Mouse (Mus musculus) erythroblast, embryonic 14.5 days (primary cell): Measurements from ENCODE around the gene Aak1. TPM values are rescaled to one million over a fixed set of nuclear protein-coding genes. Genes with fewer than 3 reads are reported as not detected.

Source experiments
- H3K27me3 ChIP-seq: 2 replicates; pipeline ENCODE4 v1.6.1; 2012; ENCODE audit warnings: inconsistent platforms; ENCODE audit not compliant: control insufficient read depth
- H3K36me3 ChIP-seq: 2 replicates; pipeline ENCODE4 v1.6.1; 2012; ENCODE audit warnings: mild to moderate bottlenecking, inconsistent platforms; ENCODE audit not compliant: control insufficient read depth
- H3K4me1 ChIP-seq: 2 replicates; pipeline ENCODE4 v1.6.1; 2012; ENCODE audit warnings: inconsistent platforms; ENCODE audit not compliant: control insufficient read depth
- H3K4me3 ChIP-seq: replicated peaks from 2 replicates; pipeline ENCODE3; 2012; ENCODE audit warnings: moderate library complexity, mild to moderate bottlenecking, inconsistent platforms
- H3K9me3 ChIP-seq: 2 replicates; pipeline ENCODE4 v1.6.1; 2012; ENCODE audit warnings: low read length, inconsistent platforms, mixed read lengths; ENCODE audit not compliant: control insufficient read depth
- GATA1 ChIP-seq: IDR thresholded peaks from 2 replicates; pipeline ENCODE4 v1.6.1; 2012; ENCODE audit warnings: low read length, inconsistent platforms, mixed read lengths
- TAL1 ChIP-seq: IDR thresholded peaks from 3 replicates; pipeline ENCODE4 v1.6.1; 2012; ENCODE audit warnings: low read length, inconsistent platforms, mixed read lengths
- polyA plus RNA-seq: library from polyadenylated mRNA; stranded (reverse); fragments of >175 nt; gene quantifications from 2 replicates; pipeline ENCODE4 v1.2.3, GENCODE M21; 2012

Gene Aak1
- polyA plus RNA-seq, 1 experiment, result 0.71 TPM

DNA sequence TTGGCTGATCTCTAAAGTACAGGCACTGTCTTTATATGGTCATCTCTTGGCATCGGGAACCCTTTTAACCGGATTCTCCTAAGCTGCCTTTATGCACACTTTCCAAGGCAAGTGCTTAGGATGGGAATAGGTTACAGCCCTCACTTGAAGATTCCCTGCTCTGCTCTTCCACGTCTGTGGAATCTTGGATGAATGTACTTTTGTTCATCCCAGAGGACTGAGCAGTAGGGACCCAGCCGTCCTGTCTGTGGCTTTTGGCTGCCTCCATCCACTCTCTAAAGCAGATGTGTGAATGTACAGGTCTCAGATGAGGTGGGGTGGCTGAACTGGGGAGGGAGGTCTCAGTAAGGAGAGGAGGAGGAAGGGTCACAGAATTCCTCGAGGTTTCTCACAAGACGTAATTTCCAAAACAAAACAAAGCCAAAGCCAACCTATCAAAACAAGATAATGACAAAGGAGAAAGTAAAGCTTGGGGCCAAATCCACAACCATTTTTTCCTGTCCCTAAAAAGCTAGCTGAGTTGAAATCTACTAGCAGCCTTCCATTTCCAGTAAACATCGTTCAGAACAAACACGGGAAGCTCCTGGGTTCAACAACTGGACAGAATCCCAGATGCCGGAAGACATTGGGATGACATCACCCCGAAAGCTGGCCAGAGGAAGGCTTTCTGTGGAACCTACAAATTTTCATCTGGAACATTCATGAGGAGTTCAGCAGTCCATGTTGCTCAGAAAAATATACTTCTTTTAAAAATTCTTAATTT lies 18.4 kb upstream of the Aak1 start:
- Histone ChIP-seq H3K4me3 (no peak overlapping the region), H3K36me3 (no peaks in the 10 kb centered on the region), H3K27me3 (no peaks in the 10 kb centered on the region), H3K9me3 (no peaks in the 10 kb centered on the region), H3K4me1 (peaks cover 5% of the 10 kb centered on the region; the same call in 1 of the 2 replicates)
- TF ChIP-seq GATA1 (no peak), TAL1 (no peak)

DNA sequence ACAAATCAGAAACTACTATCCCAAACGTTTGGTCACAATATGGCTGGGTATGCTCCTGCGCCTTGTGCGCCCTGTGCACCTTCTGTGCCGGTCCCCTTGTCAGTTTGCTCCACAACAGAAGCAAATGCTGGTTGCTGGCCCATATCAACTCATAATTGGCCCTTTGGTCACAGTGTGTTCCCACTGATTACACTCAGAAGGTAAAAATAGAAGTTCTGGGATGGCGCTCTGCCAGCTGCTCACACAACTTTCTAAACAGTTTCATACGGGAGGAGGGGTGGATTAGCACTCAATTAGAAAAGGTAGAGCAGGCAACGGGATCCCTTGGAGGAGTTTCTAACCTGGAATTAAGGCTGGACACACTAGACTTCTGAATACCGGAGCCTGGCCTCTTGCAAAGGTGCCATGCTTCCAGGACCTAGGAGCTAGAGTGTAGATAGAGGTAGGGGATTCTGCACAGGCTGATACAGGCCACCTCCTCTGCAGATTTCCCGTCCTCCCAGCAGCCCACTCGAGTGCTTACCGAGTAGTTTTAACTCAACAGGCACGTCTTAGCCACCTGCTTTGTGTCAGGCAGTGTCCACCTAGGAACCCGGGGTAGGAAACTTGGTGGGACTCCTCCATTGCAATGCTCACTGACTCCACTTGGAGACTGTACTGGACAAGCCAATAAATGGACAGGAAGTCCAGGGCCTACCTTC lies 16.4 kb upstream of the Aak1 start:
- Histone ChIP-seq H3K27me3 (no peaks in the 10 kb centered on the region), H3K4me3 (no peak overlapping the region), H3K4me1 (peaks cover 5% of the 10 kb centered on the region; the same call in 1 of the 2 replicates), H3K36me3 (no peaks in the 10 kb centered on the region), H3K9me3 (no peaks in the 10 kb centered on the region)
- TF ChIP-seq GATA1 (no peak), TAL1 (no peak)

DNA sequence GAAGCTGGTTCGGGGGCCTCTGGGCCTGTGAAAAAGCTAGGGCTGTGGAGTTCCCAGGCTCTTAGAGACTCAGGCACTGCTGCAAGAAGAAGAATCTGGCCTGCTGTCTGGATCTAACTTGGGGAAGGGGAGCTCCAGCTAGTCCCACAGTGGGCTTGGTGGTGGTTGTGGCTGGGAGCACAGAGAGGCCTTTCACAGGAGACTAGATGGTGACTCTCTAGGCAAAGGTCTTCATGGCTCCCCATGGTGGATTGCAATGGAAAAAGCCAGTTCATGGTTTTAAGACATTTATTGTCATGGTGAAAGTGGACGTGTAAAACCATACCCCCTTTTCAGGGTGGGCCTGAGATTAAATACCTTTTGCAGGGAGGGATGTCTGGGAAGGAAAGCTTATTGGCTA lies 10.2 kb upstream of the Aak1 start:
- H3K4me3 ChIP-seq, result no peak overlapping the region
- TF ChIP-seq TAL1 (no peak), GATA1 (no peak)
- no peaks in the 10 kb centered on the region for H3K36me3 ChIP-seq
- no peaks in the 10 kb centered on the region for H3K9me3 ChIP-seq
- H3K4me1 ChIP-seq, result no peaks in the 10 kb centered on the region; the same call in 1 of the 2 replicates
- no peaks in the 10 kb centered on the region for H3K27me3 ChIP-seq

DNA sequence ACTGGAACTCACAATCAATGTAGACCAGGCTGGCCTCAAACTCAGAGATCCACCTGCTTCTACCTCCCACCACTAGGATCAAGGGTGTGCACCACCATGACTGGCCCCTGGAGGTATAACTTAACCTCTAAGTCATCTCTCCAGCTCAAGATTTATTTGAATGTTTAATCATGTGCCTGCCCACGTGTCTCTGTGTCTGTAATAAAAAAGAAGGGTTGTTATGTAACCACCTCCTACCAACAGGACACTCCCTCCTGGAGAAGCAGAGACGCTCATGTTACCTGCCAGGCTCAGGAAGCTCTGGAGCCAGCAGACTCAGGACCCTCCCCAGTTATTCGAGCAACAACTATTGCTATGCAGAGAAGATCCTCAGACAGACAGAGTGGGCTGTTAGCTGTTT lies 7.4 kb upstream of the Aak1 start:
- no peak overlapping the region for H3K4me3 ChIP-seq
- no peaks in the 10 kb centered on the region for H3K27me3 ChIP-seq
- H3K4me1 ChIP-seq, result no peaks in the 10 kb centered on the region; the same call in 1 of the 2 replicates
- H3K9me3 ChIP-seq, result no peaks in the 10 kb centered on the region
- H3K36me3 ChIP-seq, result no peaks in the 10 kb centered on the region
- TF ChIP-seq GATA1, result no peak
- TF ChIP-seq TAL1, result no peak

DNA sequence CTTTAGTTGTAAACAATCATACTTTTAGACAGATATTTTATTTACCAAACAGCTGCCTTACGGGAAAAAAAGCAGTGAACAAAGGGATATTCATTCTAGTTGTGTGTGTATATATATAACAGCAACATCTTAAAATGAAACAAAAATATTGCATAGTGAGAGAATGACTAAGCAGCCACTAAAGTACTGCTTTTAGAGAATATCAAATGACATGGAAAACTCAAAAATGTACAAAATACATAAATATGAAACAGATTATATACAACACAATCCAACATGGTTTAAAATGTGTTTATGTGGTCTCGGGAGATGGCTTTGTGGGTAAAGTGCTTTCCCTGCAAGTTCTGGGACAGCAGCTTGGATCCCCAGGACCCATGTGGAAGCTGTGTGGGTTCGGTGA lies 5.7 kb upstream of the Aak1 start:
- TF ChIP-seq TAL1 (no peak), GATA1 (no peak)
- H3K36me3 ChIP-seq, result no peaks in the 10 kb centered on the region
- no peak overlapping the region for H3K4me3 ChIP-seq
- no peaks in the 10 kb centered on the region for H3K27me3 ChIP-seq
- no peaks in the 10 kb centered on the region for H3K9me3 ChIP-seq
- H3K4me1 ChIP-seq, result peaks cover 11% of the 10 kb centered on the region

DNA sequence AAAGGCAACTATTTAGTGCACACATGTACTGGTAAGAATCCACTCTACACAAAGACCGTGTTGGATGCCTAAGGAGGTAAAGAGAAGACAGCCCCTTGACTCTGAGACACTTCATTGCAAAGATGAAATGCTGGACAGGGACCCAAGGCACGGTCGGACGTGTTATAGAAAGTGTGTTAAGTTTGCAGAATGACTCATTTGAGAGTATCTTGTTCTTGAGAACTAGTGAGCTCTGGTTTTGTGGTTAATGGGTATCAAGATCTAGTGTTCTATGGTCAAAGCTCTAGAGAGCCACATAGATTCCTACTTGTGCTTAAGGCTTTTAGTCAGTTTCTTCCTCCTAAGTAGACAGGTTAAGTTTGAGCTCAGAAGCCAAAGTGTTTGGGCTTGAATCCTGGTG lies 2.9 kb upstream of the Aak1 start:
- Histone ChIP-seq H3K4me3 (no peak overlapping the region), H3K4me1 (peaks cover 30% of the 10 kb centered on the region), H3K36me3 (peaks cover 2% of the 10 kb centered on the region; the same call in 1 of the 2 replicates), H3K9me3 (no peaks in the 10 kb centered on the region), H3K27me3 (no peaks in the 10 kb centered on the region)
- TF ChIP-seq TAL1, result no peak
- no peak for TF ChIP-seq GATA1

DNA sequence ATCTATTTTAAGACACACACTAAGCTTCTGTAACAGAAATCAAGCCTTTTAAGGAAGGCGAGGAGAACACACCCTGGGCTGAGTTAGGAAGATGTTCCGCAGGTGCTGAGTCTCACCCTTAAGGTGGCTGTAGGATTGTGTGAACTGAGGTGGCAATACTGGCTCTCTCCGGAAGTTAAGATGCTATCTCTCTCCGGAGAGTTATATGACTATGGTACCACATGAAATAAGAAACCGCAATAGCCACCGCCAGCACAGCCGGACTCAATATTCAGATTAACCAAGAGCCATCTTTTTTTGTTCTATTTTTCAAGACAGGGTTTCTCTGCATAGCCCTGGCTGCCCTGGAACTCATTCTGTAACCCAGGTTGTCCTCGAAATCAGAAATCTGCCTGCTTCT lies 1.5 kb upstream of the Aak1 start:
- Histone ChIP-seq H3K4me3 (no peak overlapping the region), H3K27me3 (no peaks in the 10 kb centered on the region), H3K36me3 (peaks cover 7% of the 10 kb centered on the region), H3K9me3 (no peaks in the 10 kb centered on the region), H3K4me1 (peaks cover 42% of the 10 kb centered on the region)
- TF ChIP-seq GATA1 (no peak), TAL1 (no peak)

DNA sequence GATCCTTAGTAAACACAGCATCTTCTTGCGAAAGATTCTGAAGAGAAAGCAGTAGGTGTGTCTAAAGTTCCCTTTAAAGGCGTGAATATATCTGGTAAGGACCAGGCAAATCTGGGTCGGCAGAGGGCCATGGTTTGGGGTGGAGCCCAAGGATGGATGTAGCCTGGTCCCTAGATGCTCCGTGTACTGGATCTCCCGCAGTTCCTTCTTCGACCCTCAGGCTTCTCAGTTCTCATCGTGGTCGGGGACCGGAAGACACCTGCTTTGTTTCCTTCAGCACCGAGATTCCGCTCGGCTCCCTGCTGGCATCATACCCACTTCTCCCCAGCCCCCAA lies 770 bp upstream of the Aak1 start:
- peak overlapping the region; percentile 93 for H3K4me3 ChIP-seq
- H3K9me3 ChIP-seq, result no peaks in the 10 kb centered on the region
- H3K4me1 ChIP-seq, result peaks cover 48% of the 10 kb centered on the region
- H3K36me3 ChIP-seq, result peaks cover 11% of the 10 kb centered on the region
- TF ChIP-seq TAL1, result no peak
- TF ChIP-seq GATA1, result no peak
- no peaks in the 10 kb centered on the region for H3K27me3 ChIP-seq

DNA sequence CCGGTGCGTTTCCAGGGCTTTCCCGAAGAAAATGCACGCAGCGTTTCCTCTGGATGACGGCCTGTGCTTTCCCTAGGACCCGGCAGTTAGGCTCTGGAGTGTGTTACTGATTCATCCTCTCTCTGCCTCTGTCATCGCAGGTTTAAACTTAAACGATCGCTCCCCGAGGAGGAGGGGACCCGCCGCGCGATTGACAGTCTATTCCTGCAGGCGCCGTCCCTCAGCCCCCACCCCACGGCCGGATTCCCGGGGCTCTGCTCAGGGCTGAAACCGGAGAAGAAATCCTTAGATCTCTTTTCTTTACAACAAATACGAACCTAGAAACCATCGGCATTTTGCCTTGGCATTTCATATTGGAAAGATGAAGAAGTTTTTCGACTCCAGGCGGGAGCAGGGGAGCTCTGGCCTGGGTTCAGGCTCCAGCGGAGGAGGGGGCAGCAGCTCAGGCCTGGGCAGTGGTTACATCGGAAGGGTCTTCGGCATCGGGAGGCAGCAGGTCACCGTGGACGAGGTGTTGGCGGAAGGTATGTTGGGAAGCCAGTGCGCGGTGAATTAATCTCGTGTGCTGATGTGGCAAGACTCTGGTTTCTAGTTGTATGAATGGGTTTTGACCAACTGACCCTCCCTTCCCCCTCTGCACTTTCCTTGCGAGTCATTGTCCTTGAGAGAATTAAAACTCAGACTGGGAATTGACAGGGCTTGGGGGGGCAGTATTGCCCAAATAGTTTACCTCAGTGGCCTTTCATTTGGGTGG lies 552 bp downstream of the Aak1 start:
- peaks cover 52% of the 10 kb centered on the region for H3K4me1 ChIP-seq
- H3K36me3 ChIP-seq, result peaks cover 24% of the 10 kb centered on the region

More for the DNA sequence above, 552 bp downstream of the Aak1 start:
- Histone ChIP-seq H3K9me3 (no peaks in the 10 kb centered on the region), H3K27me3 (no peaks in the 10 kb centered on the region), H3K4me3 (peak overlapping the region; percentile 93)
- no peak for TF ChIP-seq GATA1
- TF ChIP-seq TAL1, result no peak
